Mouse (Mus musculus) cerebellum, adult 9-10 months (tissue): Measurements from ENCODE around the gene Arl8a.
"Not testable (repeated sequence)": the region's sequence is repeated elsewhere in the genome, so short reads cannot be mapped to it uniquely, and the experiment has no call there.

Experiments used
- DNase-seq: peaks from one replicate; pipeline ENCODE4 v3.0.0; 2022

Arl8a gene

GRCm38 (mm10) chr1:135170299-135170698 lies 23.7 kb downstream of the Arl8a start:
- no peak for DNase-seq

GRCm38 (mm10) chr1:135171202-135171601 lies 24.6 kb downstream of the Arl8a start:
- no peak for DNase-seq

- peak; percentile 72 for DNase-seq
These were observed 25.4 kb downstream of the Arl8a start for GRCm38 (mm10) chr1:135171984-135172383.

- no peak for DNase-seq
These were observed 26.7 kb downstream of the Arl8a start for GRCm38 (mm10) chr1:135173311-135173710.

GRCm38 (mm10) chr1:135175176-135175575 lies 28.6 kb downstream of the Arl8a start:
- DNase-seq: no peak

GRCm38 (mm10) chr1:135177724-135178123 lies 31.1 kb downstream of the Arl8a start:
- DNase-seq: no peak

- DNase-seq: no peak
These were observed 32.2 kb downstream of the Arl8a start for GRCm38 (mm10) chr1:135178863-135179262.

- DNase-seq: no peak
These were observed 34.2 kb downstream of the Arl8a start for GRCm38 (mm10) chr1:135180830-135181229.

- no peak for DNase-seq
These were observed 34.7 kb downstream of the Arl8a start for GRCm38 (mm10) chr1:135181275-135181674.

- no peak for DNase-seq
These were observed 35.4 kb downstream of the Arl8a start for GRCm38 (mm10) chr1:135181880-135182623.

- DNase-seq: no peak
These were observed 36.4 kb downstream of the Arl8a start for GRCm38 (mm10) chr1:135182975-135183374.

GRCm38 (mm10) chr1:135183448-135183847 lies 36.8 kb downstream of the Arl8a start:
- no peak for DNase-seq

- DNase-seq: no peak
These were observed 37.4 kb downstream of the Arl8a start for GRCm38 (mm10) chr1:135183941-135184570.

GRCm38 (mm10) chr1:135185936-135186335 lies 39.3 kb downstream of the Arl8a start:
- DNase-seq: no peak

- no peak for DNase-seq
These were observed 39.8 kb downstream of the Arl8a start for GRCm38 (mm10) chr1:135186427-135186826.

GRCm38 (mm10) chr1:135187016-135187415 lies 40.4 kb downstream of the Arl8a start:
- not testable (repeated sequence) for DNase-seq

- no peak for DNase-seq
These were observed 41.6 kb downstream of the Arl8a start for GRCm38 (mm10) chr1:135188197-135188596.

GRCm38 (mm10) chr1:135189186-135189585 lies 42.6 kb downstream of the Arl8a start:
- no peak for DNase-seq

- peak; percentile 50 for DNase-seq
These were observed 47.7 kb downstream of the Arl8a start for GRCm38 (mm10) chr1:135194335-135194734.

GRCm38 (mm10) chr1:135195907-135196440 lies 49.4 kb downstream of the Arl8a start:
- DNase-seq: no peak

GRCm38 (mm10) chr1:135198412-135198811 lies 51.8 kb downstream of the Arl8a start:
- no peak for DNase-seq

GRCm38 (mm10) chr1:135199014-135199819 lies 52.6 kb downstream of the Arl8a start:
- no peak for DNase-seq

GRCm38 (mm10) chr1:135200400-135200799 lies 53.8 kb downstream of the Arl8a start:
- no peak for DNase-seq
